Mouse (Mus musculus): ENCODE data around the gene Nptxr.

Gene Nptxr

GRCm38 (mm10) chr15:79753420-79753752 lies 51.2 kb downstream of the Nptxr start:
- no peak for DNase-seq (ENCODE audit: low read depth, low spot score)

- no peak for DNase-seq (ENCODE audit: low read depth, low spot score)
Observed at GRCm38 (mm10) chr15:79752742-79753419, 51.7 kb downstream of the Nptxr start.

GRCm38 (mm10) chr15:79751772-79752171 lies 52.8 kb downstream of the Nptxr start:
- no peak for DNase-seq (ENCODE audit: low read depth, low spot score)

- no peak for DNase-seq (ENCODE audit: low read depth, low spot score)
Observed at GRCm38 (mm10) chr15:79750266-79750665, 54.3 kb downstream of the Nptxr start.

- DNase-seq (ENCODE audit: low read depth, low spot score), result no peak
Observed at GRCm38 (mm10) chr15:79749162-79749561, 55.4 kb downstream of the Nptxr start.

- no peak for DNase-seq (ENCODE audit: low read depth, low spot score)
Observed at GRCm38 (mm10) chr15:79747998-79748397, 56.6 kb downstream of the Nptxr start.

GRCm38 (mm10) chr15:79745883-79746282 lies 58.7 kb downstream of the Nptxr start:
- DNase-seq (ENCODE audit: low read depth, low spot score), result no peak

- no peak for DNase-seq (ENCODE audit: low read depth, low spot score)
Observed at GRCm38 (mm10) chr15:79745312-79745711, 59.3 kb downstream of the Nptxr start.

- DNase-seq (ENCODE audit: low read depth, low spot score), result no peak
Observed at GRCm38 (mm10) chr15:79744742-79745141, 59.8 kb downstream of the Nptxr start.

- no peak for DNase-seq (ENCODE audit: low read depth, low spot score)
Observed at GRCm38 (mm10) chr15:79744001-79744400, 60.6 kb downstream of the Nptxr start.

GRCm38 (mm10) chr15:79742706-79743023 lies 61.9 kb downstream of the Nptxr start:
- DNase-seq (ENCODE audit: low read depth, low spot score), result no peak

GRCm38 (mm10) chr15:79741921-79742705 lies 62.5 kb downstream of the Nptxr start, which contains the start of gene Sun2:
Gene Sun2 (minus strand): TSS chr15:79742536.
- DNase-seq (ENCODE audit: low read depth, low spot score), result peak; percentile 74

GRCm38 (mm10) chr15:79741173-79741858 lies 63.2 kb downstream of the Nptxr start:
- DNase-seq (ENCODE audit: low read depth, low spot score), result no peak

GRCm38 (mm10) chr15:79740739-79741138 lies 63.8 kb downstream of the Nptxr start:
- no peak for DNase-seq (ENCODE audit: low read depth, low spot score)
